Mouse (Mus musculus): ENCODE measurements around the gene Commd4. TPM values are rescaled to one million over a fixed set of nuclear protein-coding genes. Genes with fewer than 3 reads are reported as not detected.

Commd4 gene
- total RNA-seq, 1 experiment from 2014 or later: 121 TPM

DNA sequence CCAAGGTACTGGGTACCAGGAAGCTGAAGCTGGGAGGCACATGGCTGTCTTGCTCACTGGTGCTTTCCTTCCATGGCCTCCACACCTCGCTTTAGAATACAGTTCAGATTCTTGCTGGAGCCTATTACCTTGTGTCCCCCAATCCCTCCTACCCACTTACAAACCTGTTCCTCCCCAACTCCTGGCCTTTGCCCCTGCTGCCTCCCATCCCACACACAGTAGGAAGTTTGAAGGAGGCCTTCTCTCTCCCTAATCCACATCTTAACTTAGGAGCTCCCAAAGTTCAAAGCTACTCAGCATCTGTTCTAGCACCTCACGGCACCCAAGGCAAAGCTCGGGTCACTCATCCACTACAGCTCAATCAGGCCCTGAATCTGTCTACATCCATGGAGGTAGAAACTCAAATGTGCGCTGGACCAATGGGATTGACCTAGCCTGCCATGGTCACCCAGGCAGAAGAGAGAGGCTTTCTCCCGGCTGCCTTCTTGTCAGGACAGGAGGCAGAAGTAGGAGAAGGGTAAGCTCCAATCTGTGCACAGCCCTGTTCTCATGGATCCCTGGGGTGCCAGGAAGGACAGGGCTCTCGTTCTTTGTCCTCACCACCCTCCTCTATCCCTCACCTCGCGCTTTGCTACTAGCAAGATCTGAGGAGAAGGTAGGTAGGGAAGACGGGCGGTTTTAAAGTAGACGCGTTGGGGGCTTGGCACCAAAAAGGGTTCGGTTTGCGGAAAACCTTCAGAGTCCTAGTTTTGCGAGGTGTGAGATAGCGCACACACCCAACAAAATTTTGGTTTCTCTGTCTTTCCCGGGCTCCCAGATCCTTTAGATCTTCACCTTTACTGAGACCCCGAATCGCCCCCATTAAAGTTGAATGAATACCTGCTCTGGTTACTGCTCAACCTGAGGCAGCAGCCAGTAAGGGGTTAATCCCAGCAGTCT lies 10.7 kb downstream of the Commd4 start:
- ATAC-seq (replicated peaks in 1 of 2; ENCODE audit: insufficient read depth in 1 of 2, low FRiP score in 2 of 2, low TSS enrichment in 1 of 2, low read depth in 1 of 2, poor library complexity in 2 of 2, severe bottlenecking in 2 of 2): 0 out of 4 replicates have a peak, but pooled peaks of 1 of the 2 experiments have one; percentile 7

DNA sequence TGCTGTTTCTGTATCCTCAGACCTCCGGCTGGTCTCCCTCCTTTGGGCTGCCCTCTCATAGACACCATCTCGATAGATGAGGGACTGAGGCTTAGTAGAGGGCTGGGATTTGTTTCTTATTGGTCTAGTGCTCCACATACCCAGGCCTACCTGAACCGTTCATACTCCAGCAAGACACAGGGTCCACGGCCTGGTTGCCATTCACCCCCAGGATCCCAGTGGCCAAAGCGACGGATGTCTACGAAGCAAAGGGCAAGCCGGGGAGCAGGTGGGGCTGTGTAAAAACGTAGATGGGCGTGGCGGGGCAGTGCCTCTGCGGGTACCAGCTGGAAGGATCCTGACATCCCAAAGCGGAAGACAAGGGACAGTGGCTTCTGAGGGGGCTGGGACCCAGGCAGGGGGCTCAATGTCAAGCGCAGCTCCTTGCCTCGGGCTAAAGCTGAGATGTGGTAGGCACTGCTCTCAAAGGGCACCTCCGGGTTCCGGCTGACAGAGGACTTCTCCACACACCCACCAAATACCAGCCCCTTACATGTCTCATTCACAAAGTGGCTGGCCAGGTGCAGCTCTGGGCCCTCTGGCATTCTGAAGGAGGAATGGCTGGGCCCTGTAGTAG lies 11.6 kb downstream of the Commd4 start:
- ATAC-seq (replicated peaks in 1 of 2; ENCODE audit: insufficient read depth in 1 of 2, low FRiP score in 2 of 2, low TSS enrichment in 1 of 2, low read depth in 1 of 2, poor library complexity in 2 of 2, severe bottlenecking in 2 of 2): no peak

DNA sequence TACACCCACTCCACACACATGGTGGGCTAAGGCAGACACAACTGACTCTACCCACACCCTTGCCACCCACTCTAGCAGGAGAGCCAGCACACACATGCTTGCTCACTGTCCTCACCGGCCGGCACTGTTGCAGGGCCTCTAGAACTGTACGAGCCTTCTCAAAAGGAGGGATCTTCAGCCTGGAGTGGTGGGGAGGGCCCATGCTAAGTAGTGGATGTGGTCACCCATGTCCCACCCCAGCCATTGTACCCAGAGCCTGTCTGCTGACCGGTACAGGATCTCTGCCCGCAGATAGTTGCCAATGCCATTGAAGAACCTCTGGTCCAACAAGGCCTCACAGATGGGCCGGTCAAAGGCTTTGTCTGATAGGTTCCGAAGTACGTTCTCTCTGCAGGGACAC lies 13.3 kb downstream of the Commd4 start:
- ATAC-seq (replicated peaks in 1 of 2; ENCODE audit: insufficient read depth in 1 of 2, low FRiP score in 2 of 2, low TSS enrichment in 1 of 2, low read depth in 1 of 2, poor library complexity in 2 of 2, severe bottlenecking in 2 of 2): no peak

DNA sequence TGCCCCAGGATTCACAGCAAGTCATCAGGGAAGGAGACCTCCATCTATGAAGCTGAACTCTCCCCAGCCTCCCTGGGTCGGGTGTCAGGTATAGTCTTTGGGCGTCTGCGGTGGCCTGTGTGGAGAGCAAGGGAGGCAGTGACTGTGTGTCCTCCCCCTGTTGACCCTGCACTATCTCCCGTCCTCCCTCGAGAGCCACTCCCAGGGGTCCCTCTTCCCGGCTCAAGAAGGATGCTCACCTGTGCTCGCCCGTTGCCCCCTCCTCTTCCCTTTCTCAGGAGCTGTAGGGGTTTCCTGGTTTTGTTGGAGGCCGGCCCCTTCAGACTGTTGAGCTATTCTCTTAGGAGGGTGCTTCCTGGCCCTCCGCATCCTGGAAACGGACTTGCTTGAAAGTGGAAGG lies 14.9 kb downstream of the Commd4 start:
- ATAC-seq (replicated peaks in 1 of 2; ENCODE audit: insufficient read depth in 1 of 2, low FRiP score in 2 of 2, low TSS enrichment in 1 of 2, low read depth in 1 of 2, poor library complexity in 2 of 2, severe bottlenecking in 2 of 2): no peak

GRCm38 (mm10) chr9:57141417-57142353 lies 16.4 kb downstream of the Commd4 start:
- no peak for ATAC-seq (replicated peaks in 1 of 2; ENCODE audit: insufficient read depth in 1 of 2, low FRiP score in 2 of 2, low TSS enrichment in 1 of 2, low read depth in 1 of 2, poor library complexity in 2 of 2, severe bottlenecking in 2 of 2)

DNA sequence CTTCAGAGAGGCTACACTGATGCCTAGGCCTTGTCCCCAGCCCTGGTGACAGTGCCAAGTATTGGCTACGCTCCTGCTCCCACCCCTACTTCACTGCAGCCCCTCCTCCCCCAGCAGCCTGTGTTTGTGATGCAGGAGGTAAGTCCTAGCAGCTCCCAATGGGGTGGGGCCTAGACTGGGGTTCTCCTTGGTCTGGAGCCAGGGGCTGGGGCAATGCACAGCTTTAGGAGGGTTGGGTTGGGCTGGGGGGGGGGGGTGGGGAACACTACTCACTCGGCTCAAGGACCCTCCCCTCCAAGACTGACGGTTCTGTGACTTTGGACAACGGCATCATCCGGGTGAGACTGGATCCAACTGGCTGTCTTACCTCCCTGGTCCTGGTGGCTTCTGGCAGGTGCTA lies 18.6 kb downstream of the Commd4 start:
- no peak for ATAC-seq (replicated peaks in 1 of 2; ENCODE audit: insufficient read depth in 1 of 2, low FRiP score in 2 of 2, low TSS enrichment in 1 of 2, low read depth in 1 of 2, poor library complexity in 2 of 2, severe bottlenecking in 2 of 2)

DNA sequence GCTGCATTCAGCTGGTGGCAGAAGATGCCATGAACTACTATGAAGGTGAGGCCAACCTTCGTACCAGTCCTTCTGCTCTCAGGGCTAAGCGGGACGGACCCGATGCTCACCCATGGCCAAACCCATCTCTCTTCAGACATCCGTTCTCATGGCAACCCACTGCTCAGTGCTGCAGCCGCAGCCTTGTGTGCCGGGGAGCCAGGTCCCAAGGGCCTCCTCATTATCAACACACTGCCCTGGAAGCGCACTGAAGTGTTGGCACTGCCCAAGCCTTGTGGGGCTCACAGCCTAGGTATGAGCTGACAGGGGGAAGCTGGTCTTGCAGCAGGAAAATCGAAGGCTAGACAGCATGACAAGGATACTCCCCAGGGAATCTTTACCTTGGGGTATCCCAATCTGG lies 19.0 kb downstream of the Commd4 start:
- no peak for ATAC-seq (replicated peaks in 1 of 2; ENCODE audit: insufficient read depth in 1 of 2, low FRiP score in 2 of 2, low TSS enrichment in 1 of 2, low read depth in 1 of 2, poor library complexity in 2 of 2, severe bottlenecking in 2 of 2)

- ATAC-seq (replicated peaks in 1 of 2; ENCODE audit: insufficient read depth in 1 of 2, low FRiP score in 2 of 2, low TSS enrichment in 1 of 2, low read depth in 1 of 2, poor library complexity in 2 of 2, severe bottlenecking in 2 of 2): no peak
Observed at GRCm38 (mm10) chr9:57138507-57138906, 19.6 kb downstream of the Commd4 start.

GRCm38 (mm10) chr9:57137777-57138176 lies 20.4 kb downstream of the Commd4 start:
- ATAC-seq (replicated peaks in 1 of 2; ENCODE audit: insufficient read depth in 1 of 2, low FRiP score in 2 of 2, low TSS enrichment in 1 of 2, low read depth in 1 of 2, poor library complexity in 2 of 2, severe bottlenecking in 2 of 2): no peak

DNA sequence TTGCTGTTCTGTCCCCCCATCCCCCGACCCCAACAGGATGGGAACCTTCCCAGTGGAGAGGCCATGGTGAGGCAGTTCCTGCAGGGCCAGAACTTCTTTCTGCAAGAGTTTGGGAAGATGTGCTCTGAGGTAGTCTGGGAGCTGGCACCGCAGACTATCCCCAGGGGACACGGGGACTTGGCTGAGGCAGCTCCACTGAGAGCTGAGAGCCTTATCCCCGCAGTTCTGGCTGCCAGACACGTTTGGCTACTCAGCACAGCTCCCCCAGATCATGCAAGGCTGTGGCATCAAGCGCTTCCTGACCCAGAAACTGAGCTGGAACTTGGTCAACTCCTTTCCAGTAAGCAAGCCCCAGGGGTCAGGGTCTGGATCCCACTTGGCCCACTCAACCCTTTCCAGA lies 20.9 kb downstream of the Commd4 start:
- no peak for ATAC-seq (replicated peaks in 1 of 2; ENCODE audit: insufficient read depth in 1 of 2, low FRiP score in 2 of 2, low TSS enrichment in 1 of 2, low read depth in 1 of 2, poor library complexity in 2 of 2, severe bottlenecking in 2 of 2)

DNA sequence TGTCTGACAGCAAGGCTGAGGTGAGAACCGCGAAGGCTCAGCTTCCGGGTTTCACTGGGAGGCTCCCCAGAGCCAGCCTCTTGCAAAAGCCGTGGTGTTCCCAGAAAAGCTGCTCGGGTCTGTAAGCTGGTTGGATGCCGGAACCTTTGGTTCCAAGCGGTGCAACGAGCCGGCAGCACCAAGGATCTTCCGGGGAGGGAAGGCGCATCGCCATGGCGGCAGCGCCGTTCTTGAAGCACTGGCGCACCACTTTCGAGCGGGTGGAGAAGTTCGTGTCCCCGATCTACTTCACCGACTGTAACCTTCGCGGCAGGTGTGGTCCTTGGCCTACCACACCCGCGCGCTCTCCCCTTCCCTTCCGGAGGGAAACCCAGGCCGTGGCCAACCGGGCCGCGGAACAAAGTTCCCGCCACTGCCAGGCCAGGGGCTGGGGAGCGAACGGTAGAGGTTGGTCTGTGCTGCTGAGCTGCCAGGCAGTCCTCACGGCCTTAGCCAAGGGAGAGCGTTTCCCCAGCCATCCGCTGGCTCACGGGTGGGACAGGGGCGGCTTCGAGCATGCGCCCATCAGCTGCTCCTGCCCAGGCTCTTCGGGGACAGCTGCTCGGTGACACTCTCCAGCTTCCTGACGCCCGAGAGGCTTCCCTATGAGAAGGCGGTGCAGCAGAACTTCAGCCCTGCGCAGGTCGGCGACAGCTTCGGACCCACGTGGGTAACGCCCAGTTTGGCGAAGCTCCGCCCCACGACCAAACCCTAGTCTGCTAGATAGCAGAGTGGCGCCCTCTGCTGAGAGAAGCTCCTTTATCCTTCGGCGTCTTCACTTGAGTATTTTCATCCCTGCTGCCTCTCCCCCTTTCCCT lies 27.3 kb downstream of the Commd4 start, which contains the start of gene Man2c1:
Gene Man2c1 (plus strand): TSS at position 114 of the 857 bp plus-strand sequence.
- peak; percentile 87 to 90 for ATAC-seq (replicated peaks in 1 of 2; ENCODE audit: insufficient read depth in 1 of 2, low FRiP score in 2 of 2, low TSS enrichment in 1 of 2, low read depth in 1 of 2, poor library complexity in 2 of 2, severe bottlenecking in 2 of 2)

- no peak for ATAC-seq (replicated peaks in 1 of 2; ENCODE audit: insufficient read depth in 1 of 2, low FRiP score in 2 of 2, low TSS enrichment in 1 of 2, low read depth in 1 of 2, poor library complexity in 2 of 2, severe bottlenecking in 2 of 2)
Observed at GRCm38 (mm10) chr9:57129641-57130040, 28.5 kb downstream of the Commd4 start.

DNA sequence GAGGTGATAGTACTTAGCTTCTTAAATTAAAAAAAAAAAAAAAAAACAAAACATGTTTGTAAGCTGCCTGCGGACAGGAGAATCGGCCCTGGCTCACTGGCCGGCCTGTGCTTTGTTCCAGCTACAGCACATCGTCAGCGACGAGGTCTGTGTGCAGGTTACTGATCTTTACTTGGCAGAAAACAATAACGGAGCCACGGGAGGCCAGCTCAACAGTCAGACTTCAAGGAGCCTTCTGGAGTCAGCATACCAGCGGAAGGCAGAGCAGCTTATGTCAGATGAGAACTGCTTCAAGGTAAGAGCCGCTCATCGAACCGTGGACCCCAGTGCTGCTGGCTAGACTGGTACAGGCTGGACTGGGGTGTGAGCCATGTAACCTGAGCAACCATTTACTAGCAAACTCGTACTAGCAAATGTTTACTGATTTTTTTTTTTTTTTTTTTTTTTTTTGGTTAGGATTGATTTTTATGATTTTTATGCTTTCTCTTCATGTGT lies 40.8 kb downstream of the Commd4 start:
- no peak for ATAC-seq (replicated peaks in 1 of 2; ENCODE audit: insufficient read depth in 1 of 2, low FRiP score in 2 of 2, low TSS enrichment in 1 of 2, low read depth in 1 of 2, poor library complexity in 2 of 2, severe bottlenecking in 2 of 2)

Data from hematopoietic stem cell, adult 5-6 weeks (primary cell).